Mouse (Mus musculus) neutrophil, adult 5-6 weeks (primary cell): Measurements from ENCODE around the gene Nrsn2. TPM values are rescaled to one million over a fixed set of nuclear protein-coding genes. Genes with fewer than 3 reads are reported as not detected.

Source experiments
- ATAC-seq: fragments of 151-379, 151-347 bp; 2 replicates; pipeline ENCODE4 v1.8.0; 2017; ENCODE audit warnings: mild to moderate bottlenecking, moderate TSS enrichment; ENCODE audit not compliant: insufficient number of reproducible peaks, poor library complexity, low FRiP score, severe bottlenecking; ENCODE audit errors: extremely low read depth
- total RNA-seq: library from RNA; stranded (forward); fragments of 200-1000 nt; gene quantifications from 2 replicates; pipeline ENCODE4 v1.2.3, GENCODE M21; 2017

The Nrsn2 gene
- not detected in 2 replicates for total RNA-seq

DNA sequence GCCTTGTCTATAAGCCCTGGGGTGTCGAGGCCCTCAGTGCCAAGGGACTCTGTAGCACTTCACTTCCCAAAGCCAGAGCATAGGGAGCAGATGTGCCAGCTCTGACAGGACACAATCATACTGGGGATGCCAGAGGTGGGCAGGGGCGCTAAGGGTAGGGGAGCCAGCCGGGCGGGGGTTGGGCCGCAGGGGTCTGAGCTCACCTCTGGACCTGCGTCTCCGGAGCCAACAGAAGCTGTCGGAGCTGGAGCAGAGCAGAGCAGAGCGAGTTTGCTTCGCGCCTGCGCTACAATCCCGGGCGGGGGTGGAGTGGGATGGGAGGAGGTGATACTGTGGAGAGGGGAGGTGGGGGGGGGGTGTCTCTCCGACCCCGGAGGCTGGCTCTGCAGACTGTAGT is at the start of gene Nrsn2:
Gene Nrsn2 (minus strand): TSS at position 294 of the 397 bp plus-strand sequence.
- ATAC-seq = no peak

- no peak for ATAC-seq
Measured at GRCm38 (mm10) chr2:152415786-152416185, 39.3 kb upstream of the Nrsn2 start.

DNA sequence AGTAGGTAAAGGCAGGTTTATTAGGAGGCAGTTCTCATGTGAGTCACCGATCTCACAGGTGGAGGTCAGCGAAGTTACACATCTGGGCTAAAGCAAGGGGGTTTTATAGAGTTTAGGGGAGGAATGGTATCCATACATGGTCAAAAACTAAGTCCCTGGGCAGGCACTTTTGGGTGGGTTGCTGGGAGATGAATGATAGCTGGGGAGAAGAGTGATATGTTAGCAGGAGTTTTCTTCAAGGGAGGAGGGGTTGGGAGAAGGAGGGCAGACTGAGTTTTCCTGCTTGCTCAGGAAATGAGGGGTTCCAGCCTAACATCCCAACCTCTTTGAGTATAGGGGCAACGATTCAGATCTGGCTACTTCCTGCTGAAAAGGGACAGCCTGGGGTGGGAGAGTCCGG is 38.8 kb upstream of the Nrsn2 start, which contains the start of gene 6820408C15Rik:
Gene 6820408C15Rik (plus strand): TSS at position 301 of the 400 bp plus-strand sequence.
- ATAC-seq = no peak

- peak; percentile 39; the same call in 1 of the 2 replicates for ATAC-seq
Measured at GRCm38 (mm10) chr2:152414591-152415165, 38.2 kb upstream of the Nrsn2 start, which contains the start of gene Zcchc3. Gene Zcchc3, minus strand, starts transcription at chr2:152415027.

DNA sequence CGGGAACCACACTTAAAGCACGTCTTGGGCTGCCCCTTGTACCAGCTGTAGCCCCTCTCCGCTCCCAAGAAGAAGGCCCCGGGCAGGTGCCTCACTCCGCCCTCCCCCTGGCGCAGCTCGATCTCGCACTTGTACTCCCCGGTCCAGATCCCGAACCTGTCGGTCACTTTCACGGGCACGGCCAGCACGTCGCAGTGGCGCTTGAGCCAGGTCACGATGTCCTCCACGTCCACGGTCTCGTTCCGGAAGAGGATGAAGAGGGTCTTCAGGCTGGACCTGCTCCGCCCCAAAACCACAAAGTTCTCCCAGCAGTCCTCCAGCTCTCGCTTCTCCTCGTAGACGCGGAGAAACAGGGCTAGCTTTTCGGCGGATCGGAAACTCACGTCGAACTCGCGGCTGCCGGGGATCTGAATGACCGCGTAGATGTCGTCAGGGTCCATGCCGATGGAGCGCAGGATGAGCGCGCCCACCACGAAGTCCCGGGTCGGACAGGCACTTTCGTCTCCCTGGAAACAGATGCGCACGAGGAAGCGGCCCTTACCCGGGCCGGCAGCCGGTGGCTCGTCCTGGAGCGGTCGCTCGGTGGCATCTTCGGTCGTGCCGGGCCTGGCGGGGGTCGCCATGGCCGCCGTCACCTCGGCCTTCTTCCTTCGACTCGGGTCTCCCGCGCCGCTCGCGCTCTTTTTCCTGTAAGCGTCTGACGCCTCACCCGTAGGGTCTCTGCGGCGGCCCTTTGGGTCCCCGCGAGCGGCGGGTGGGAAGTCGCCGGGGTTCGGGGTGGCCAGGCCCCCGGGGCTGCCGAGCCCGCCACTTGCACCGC is 37.5 kb upstream of the Nrsn2 start:
- ATAC-seq = no peak

GRCm38 (mm10) chr2:152413158-152413764 is 36.8 kb upstream of the Nrsn2 start:
- ATAC-seq = no peak

GRCm38 (mm10) chr2:152412526-152413157 is 36.2 kb upstream of the Nrsn2 start:
- ATAC-seq = no peak

- ATAC-seq = no peak
Measured at GRCm38 (mm10) chr2:152411471-152411870, 35.0 kb upstream of the Nrsn2 start.

GRCm38 (mm10) chr2:152410971-152411371 is 34.5 kb upstream of the Nrsn2 start:
- ATAC-seq = no peak

DNA sequence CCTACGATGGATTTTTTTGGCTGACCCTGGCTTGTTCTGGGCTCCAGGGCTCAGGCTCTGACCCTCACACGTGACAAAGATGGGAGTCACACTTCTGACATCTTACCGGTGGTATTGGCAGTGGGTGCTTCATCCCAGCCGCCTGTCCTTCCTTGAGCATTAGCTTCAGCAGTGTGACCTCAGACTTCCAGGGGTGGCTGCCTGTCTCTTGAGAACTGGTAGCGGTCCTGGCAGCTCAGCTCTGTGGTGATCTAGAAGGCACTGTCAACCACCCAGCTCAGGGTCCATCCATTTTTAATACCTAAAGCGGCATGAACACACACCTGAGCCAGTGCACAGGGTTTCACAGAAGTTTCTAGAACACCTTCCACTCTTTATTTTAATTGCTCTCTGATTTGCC is 33.3 kb upstream of the Nrsn2 start:
- ATAC-seq = no peak

GRCm38 (mm10) chr2:152406126-152406525 is 29.7 kb upstream of the Nrsn2 start:
- peak; percentile 86 for ATAC-seq

DNA sequence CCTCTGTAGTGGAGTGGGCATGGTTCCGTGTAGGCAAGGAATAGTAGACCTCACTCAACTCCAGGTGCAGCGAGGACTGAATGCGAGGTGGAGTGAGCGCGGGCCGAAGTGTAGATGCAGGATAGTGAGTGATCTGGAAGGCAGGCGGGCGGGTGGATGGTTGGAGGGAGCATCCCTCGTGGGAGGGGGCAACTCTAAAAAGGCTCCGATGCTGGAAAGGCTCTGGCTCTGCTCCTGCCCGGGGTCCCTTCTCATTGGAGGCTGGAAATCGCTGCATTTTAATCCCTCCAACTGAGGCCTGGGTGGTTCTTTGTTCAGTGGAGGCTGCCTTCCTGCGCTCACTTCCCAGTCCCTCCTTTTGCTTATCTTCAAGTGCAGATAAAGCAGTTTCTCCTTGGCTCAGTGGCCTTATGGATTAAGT is 22.7 kb upstream of the Nrsn2 start:
- no peak for ATAC-seq

GRCm38 (mm10) chr2:152398691-152399090 is 22.3 kb upstream of the Nrsn2 start:
- ATAC-seq = peak; percentile 56

DNA sequence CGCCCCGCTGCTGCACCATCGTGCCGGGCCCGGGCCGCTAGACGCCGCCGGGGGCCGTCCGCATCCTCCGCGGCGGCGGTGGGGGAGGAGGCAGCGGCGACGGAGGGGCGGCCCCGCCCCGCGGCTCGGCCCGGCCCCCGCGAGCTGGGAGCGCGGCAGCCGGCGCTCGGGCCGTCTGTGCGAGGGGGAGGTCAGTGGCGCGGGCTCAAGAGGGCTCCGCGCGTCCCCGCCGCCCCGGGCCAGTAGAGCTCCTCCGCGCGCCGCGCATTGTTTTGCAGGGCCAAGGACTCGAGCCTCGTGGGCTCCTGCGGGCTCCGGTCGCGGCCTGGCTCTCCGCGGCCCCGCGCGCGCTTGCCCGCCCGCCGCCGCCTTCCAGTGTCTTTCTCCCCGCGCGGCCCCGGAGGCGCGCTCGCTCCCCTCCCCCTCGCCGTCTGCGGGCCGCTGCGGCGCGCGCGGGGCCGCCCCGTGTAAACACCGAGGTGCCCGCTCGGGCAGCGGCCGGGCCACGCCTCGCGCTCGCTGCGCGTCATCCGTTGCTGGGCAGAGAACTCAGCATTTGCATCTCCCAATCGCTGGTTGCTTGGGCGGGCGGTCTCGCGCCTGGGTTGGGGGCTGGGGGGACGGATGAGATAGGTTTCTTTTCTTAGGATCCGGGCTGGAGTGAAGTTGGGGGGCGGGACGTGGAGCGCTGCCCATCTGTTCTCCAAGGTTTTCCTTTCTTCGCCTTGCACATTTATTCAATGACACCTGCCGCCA is 21.4 kb upstream of the Nrsn2 start, which contains the start of gene Sox12:
Gene Sox12 (minus strand): TSS at position 384 of the 756 bp plus-strand sequence.
- ATAC-seq = peak; percentile 46

- no peak for ATAC-seq
Measured at GRCm38 (mm10) chr2:152397004-152397589, 20.7 kb upstream of the Nrsn2 start.

GRCm38 (mm10) chr2:152396110-152397003 is 19.9 kb upstream of the Nrsn2 start:
- ATAC-seq = peak; percentile 57

- ATAC-seq = no peak
Measured at GRCm38 (mm10) chr2:152395271-152395920, 19.0 kb upstream of the Nrsn2 start.
